Mouse (Mus musculus): ENCODE measurements at regions not wholly inside any gene's neighbourhood (a gene's known extent, or its start where the extent isn't known, plus 50 kb on each side); places are given as distances from the start of the nearest gene placed in this dataset.
"Not testable (repeated sequence)": the region's sequence is repeated elsewhere in the genome, so short reads cannot be mapped to it uniquely, and the experiment has no call there.

GRCm38 (mm10) chr13:31050160-31050788, 76.3 kb downstream of the Gm5447 start:
- no peak for ATAC-seq (ENCODE audit: low FRiP score)
- no peak overlapping the region for H3K27ac ChIP-seq
- H3K36me3 ChIP-seq, result no peaks in the 10 kb centered on the region
- no peak overlapping the region for H3K9ac ChIP-seq
- H3K4me3 ChIP-seq, result no peak overlapping the region
- H3K9me3 ChIP-seq (replicated peaks), result no peaks in the 10 kb centered on the region
- no peak overlapping the region for H3K4me2 ChIP-seq (replicated peaks)
- no peaks in the 10 kb centered on the region for H3K27me3 ChIP-seq
- WGBS, result 82% methylated on average over 11 of the region's 11 CpGs
- H3K4me1 ChIP-seq, result no peaks in the 10 kb centered on the region

GRCm38 (mm10) chr13:31051586-31051985, 77.6 kb downstream of the Gm5447 start:
- 54% methylated on average over 2 of the region's 6 CpGs for WGBS
- H3K4me2 ChIP-seq (replicated peaks), result not testable (repeated sequence)

GRCm38 (mm10) chr13:31054356-31054755, 80.4 kb downstream of the Gm5447 start:
- no peak overlapping the region for H3K9ac ChIP-seq
- ATAC-seq (ENCODE audit: low FRiP score), result no peak
- H3K36me3 ChIP-seq, result no peaks in the 10 kb centered on the region
- H3K4me1 ChIP-seq, result no peaks in the 10 kb centered on the region
- H3K4me3 ChIP-seq, result no peak overlapping the region
- H3K4me2 ChIP-seq (replicated peaks), result no peak overlapping the region
- H3K9me3 ChIP-seq (replicated peaks), result no peaks in the 10 kb centered on the region
- 91% methylated on average over 8 of the region's 8 CpGs for WGBS
- H3K27me3 ChIP-seq, result no peaks in the 10 kb centered on the region
- H3K27ac ChIP-seq, result no peak overlapping the region

More at GRCm38 (mm10) chr13:31051586-31051985, 77.6 kb downstream of the Gm5447 start:
- H3K9me3 ChIP-seq (replicated peaks); H3K9ac ChIP-seq; H3K27me3 ChIP-seq; H3K4me3 ChIP-seq; ATAC-seq (ENCODE audit: low FRiP score); H3K36me3 ChIP-seq; H3K4me1 ChIP-seq; H3K27ac ChIP-seq: not testable (repeated sequence)

- no peaks in the 10 kb centered on the region for H3K4me1 ChIP-seq
- no peak overlapping the region for H3K4me2 ChIP-seq (replicated peaks)
- no peak overlapping the region for H3K27ac ChIP-seq
- no peaks in the 10 kb centered on the region for H3K27me3 ChIP-seq
- H3K9ac ChIP-seq, result no peak overlapping the region
- H3K4me3 ChIP-seq, result no peak overlapping the region
- H3K9me3 ChIP-seq (replicated peaks), result no peaks in the 10 kb centered on the region
- no peaks in the 10 kb centered on the region for H3K36me3 ChIP-seq
- 82% methylated on average over 5 of the region's 5 CpGs for WGBS
- no peak for ATAC-seq (ENCODE audit: low FRiP score)
Observed at GRCm38 (mm10) chr13:31055376-31056083, 81.5 kb downstream of the Gm5447 start.

- Histone ChIP-seq H3K4me1 (no peaks in the 10 kb centered on the region), H3K9me3 (replicated peaks) (no peaks in the 10 kb centered on the region), H3K27ac (no peak overlapping the region), H3K4me3 (no peak overlapping the region), H3K27me3 (no peaks in the 10 kb centered on the region), H3K36me3 (no peaks in the 10 kb centered on the region), H3K4me2 (replicated peaks) (no peak overlapping the region), H3K9ac (no peak overlapping the region)
- no peak for ATAC-seq (ENCODE audit: low FRiP score)
- 89% methylated on average over 12 of the region's 12 CpGs for WGBS
Observed at GRCm38 (mm10) chr13:31056154-31056871, 82.3 kb downstream of the Gm5447 start.

GRCm38 (mm10) chr13:31060916-31061431, 87.0 kb downstream of the Gm5447 start:
- WGBS, result 66% methylated on average over 6 of the region's 6 CpGs
- ATAC-seq (ENCODE audit: low FRiP score), result no peak
- no peak overlapping the region for H3K4me2 ChIP-seq (replicated peaks)
- H3K36me3 ChIP-seq, result no peaks in the 10 kb centered on the region
- no peaks in the 10 kb centered on the region for H3K9me3 ChIP-seq (replicated peaks)
- H3K27ac ChIP-seq, result no peak overlapping the region
- H3K9ac ChIP-seq, result no peak overlapping the region
- H3K27me3 ChIP-seq, result no peaks in the 10 kb centered on the region
- no peak overlapping the region for H3K4me3 ChIP-seq
- H3K4me1 ChIP-seq, result no peaks in the 10 kb centered on the region

GRCm38 (mm10) chr13:31068343-31068742, 94.3 kb downstream of the Gm5447 start:
- Histone ChIP-seq H3K9me3 (replicated peaks) (no peaks in the 10 kb centered on the region), H3K9ac (no peak overlapping the region), H3K27me3 (no peaks in the 10 kb centered on the region), H3K36me3 (no peaks in the 10 kb centered on the region), H3K4me1 (no peaks in the 10 kb centered on the region), H3K27ac (no peak overlapping the region), H3K4me2 (replicated peaks) (no peak overlapping the region), H3K4me3 (no peak overlapping the region)
- ATAC-seq (ENCODE audit: low FRiP score), result no peak
- WGBS, result 78% methylated on average over 2 of the region's 2 CpGs

- Histone ChIP-seq H3K9me3 (replicated peaks) (no peaks in the 10 kb centered on the region), H3K36me3 (no peaks in the 10 kb centered on the region), H3K4me2 (replicated peaks) (no peak overlapping the region), H3K9ac (no peak overlapping the region), H3K27me3 (peaks cover 18% of the 10 kb centered on the region), H3K4me3 (no peak overlapping the region), H3K27ac (no peak overlapping the region), H3K4me1 (no peaks in the 10 kb centered on the region)
- WGBS, result 53% methylated on average over 5 of the region's 5 CpGs
- no peak for ATAC-seq (ENCODE audit: low FRiP score)
Observed at GRCm38 (mm10) chr13:31076541-31076940, 102.5 kb downstream of the Gm5447 start.

GRCm38 (mm10) chr13:31078751-31079150, 104.7 kb downstream of the Gm5447 start:
- Histone ChIP-seq H3K9ac (no peak overlapping the region), H3K9me3 (replicated peaks) (no peaks in the 10 kb centered on the region), H3K4me3 (no peak overlapping the region), H3K4me1 (no peaks in the 10 kb centered on the region), H3K36me3 (no peaks in the 10 kb centered on the region), H3K4me2 (replicated peaks) (no peak overlapping the region), H3K27ac (no peak overlapping the region), H3K27me3 (peaks cover 18% of the 10 kb centered on the region)
- ATAC-seq (ENCODE audit: low FRiP score), result no peak
- WGBS, result 80% methylated on average over 3 of the region's 3 CpGs

- no peaks in the 10 kb centered on the region for H3K36me3 ChIP-seq
- H3K4me2 ChIP-seq (replicated peaks), result no peak overlapping the region
- no peak overlapping the region for H3K27ac ChIP-seq
- WGBS, result 33% methylated on average over 4 of the region's 4 CpGs
- no peak for ATAC-seq (ENCODE audit: low FRiP score)
- H3K9ac ChIP-seq, result no peak overlapping the region
- H3K9me3 ChIP-seq (replicated peaks), result no peaks in the 10 kb centered on the region
- H3K27me3 ChIP-seq, result peaks cover 25% of the 10 kb centered on the region
- no peak overlapping the region for H3K4me3 ChIP-seq
- H3K4me1 ChIP-seq, result no peaks in the 10 kb centered on the region
Observed at GRCm38 (mm10) chr13:31080215-31080614, 106.2 kb downstream of the Gm5447 start.

GRCm38 (mm10) chr13:31082448-31083140, 108.6 kb downstream of the Gm5447 start:
- H3K9ac ChIP-seq, result no peak overlapping the region
- H3K4me1 ChIP-seq, result no peaks in the 10 kb centered on the region
- peaks cover 22% of the 10 kb centered on the region for H3K27me3 ChIP-seq
- no peak overlapping the region for H3K4me2 ChIP-seq (replicated peaks)
- no peak overlapping the region for H3K4me3 ChIP-seq
- H3K27ac ChIP-seq, result no peak overlapping the region
- no peaks in the 10 kb centered on the region for H3K9me3 ChIP-seq (replicated peaks)
- no peaks in the 10 kb centered on the region for H3K36me3 ChIP-seq
- ATAC-seq (ENCODE audit: low FRiP score), result no peak
- WGBS, result 43% methylated on average over 13 of the region's 13 CpGs

GRCm38 (mm10) chr13:31101051-31101450, 127.0 kb downstream of the Gm5447 start:
- H3K9ac ChIP-seq, result no peak overlapping the region
- no peak for ATAC-seq (ENCODE audit: low FRiP score)
- WGBS, result 82% methylated on average over 2 of the region's 2 CpGs

More at GRCm38 (mm10) chr13:31101051-31101450, 127.0 kb downstream of the Gm5447 start:
- Histone ChIP-seq H3K4me3 (no peak overlapping the region), H3K27ac (no peak overlapping the region), H3K4me2 (replicated peaks) (no peak overlapping the region), H3K9me3 (replicated peaks) (no peaks in the 10 kb centered on the region), H3K27me3 (no peaks in the 10 kb centered on the region), H3K36me3 (no peaks in the 10 kb centered on the region), H3K4me1 (no peaks in the 10 kb centered on the region)
